Mouse (Mus musculus): ENCODE data around the gene Rgl2.

GRCm38 (mm10) chr17:33962876-33963275 lies 33.5 kb downstream of the Rgl2 start:
- TF ChIP-seq POLR2AphosphoS5 (IDR thresholded peaks at IDR 0.05; ENCODE audit: borderline replicate concordance, low read depth, low read length) (no peak), CTCF (IDR thresholded peaks at IDR 0.05 in 2 of 3, conservative IDR thresholded peaks at IDR 0.05 in 1 of 3; ENCODE audit: control insufficient read depth in 1 of 3, insufficient read depth in 1 of 3, low read depth in 2 of 3, low read length in 3 of 3, poor library complexity in 1 of 3, severe bottlenecking in 1 of 3) (no peak), MAX (IDR thresholded peaks at IDR 0.05; ENCODE audit: low read length) (no peak), E2F4 (IDR thresholded peaks at IDR 0.05; ENCODE audit: borderline replicate concordance, low read depth, low read length) (no peak), HCFC1 (IDR thresholded peaks at IDR 0.05; ENCODE audit: low read depth, low read length) (no peak), MAFK (IDR thresholded peaks at IDR 0.05; ENCODE audit: borderline replicate concordance, low read depth, low read length) (no peak), SMC3 (IDR thresholded peaks at IDR 0.05; ENCODE audit: low read depth, low read length) (no peak), ZNF384 (IDR thresholded peaks at IDR 0.05; ENCODE audit: low read depth, low read length) (no peak), ETS1 (IDR thresholded peaks at IDR 0.05; ENCODE audit: low read depth, low read length) (no peak), POLR2A (IDR thresholded peaks at IDR 0.05; ENCODE audit: control insufficient read depth in 1 of 2, insufficient read depth in 1 of 2, low read depth in 1 of 2, low read length in 2 of 2, poor library complexity in 1 of 2) (no peak), GATA1 (IDR thresholded peaks at IDR 0.05; ENCODE audit: low read depth, low read length) (no peak), EP300 (IDR thresholded peaks at IDR 0.05; ENCODE audit: low read depth in 1 of 2, low read length in 2 of 2) (no peak), TCF12 (IDR thresholded peaks at IDR 0.05; ENCODE audit: low read depth, low read length) (no peak), TAL1 (IDR thresholded peaks at IDR 0.05; ENCODE audit: low read length) (no peak)
